Mouse (Mus musculus): ENCODE data around the gene Abhd15. TPM values are rescaled to one million over a fixed set of nuclear protein-coding genes. Genes with fewer than 3 reads are reported as not detected.

Gene Abhd15
- polyA plus RNA-seq, 1 experiment from 2014 or later: 3.0 TPM

GRCm38 (mm10) chr11:77498261-77499139 lies 16.4 kb upstream of the Abhd15 start:
- H3K36me3 ChIP-seq (ENCODE audit: insufficient read depth): peaks cover 47% of the 10 kb centered on the region
- peak overlapping the region; percentile 91 for H3K27ac ChIP-seq (ENCODE audit: low read depth)
- H3K4me1 ChIP-seq (ENCODE audit: insufficient read depth): peaks cover 12% of the 10 kb centered on the region
- no peak for ATAC-seq (ENCODE audit: insufficient read depth)
- TF ChIP-seq CTCF (IDR thresholded peaks at IDR 0.05; ENCODE audit: low read depth): no peak
- peak overlapping the region; percentile 36; the same call in 1 of the 2 replicates for H3K4me2 ChIP-seq
- 74% methylated on average over 12 of the region's 12 CpGs for WGBS
- no peaks in the 10 kb centered on the region for H3K27me3 ChIP-seq (ENCODE audit: insufficient read depth, low read length)
- no peak for DNase-seq
- H3K9me3 ChIP-seq (ENCODE audit: low read depth, low read length): no peaks in the 10 kb centered on the region
- H3K4me3 ChIP-seq (ENCODE audit: low read depth, low read length): no peak overlapping the region
- H3K9ac ChIP-seq: peak overlapping the region; percentile 14; the same call in 1 of the 2 replicates

GRCm38 (mm10) chr11:77499354-77499753 lies 15.6 kb upstream of the Abhd15 start:
- ATAC-seq (ENCODE audit: insufficient read depth): no peak
- WGBS: 85% methylated on average over 7 of the region's 7 CpGs
- Histone ChIP-seq H3K27ac (ENCODE audit: low read depth) (no peak overlapping the region), H3K36me3 (ENCODE audit: insufficient read depth) (peaks cover 55% of the 10 kb centered on the region), H3K4me3 (ENCODE audit: low read depth, low read length) (no peak overlapping the region), H3K9me3 (ENCODE audit: low read depth, low read length) (no peaks in the 10 kb centered on the region), H3K9ac (no peak overlapping the region), H3K4me1 (ENCODE audit: insufficient read depth) (peaks cover 9% of the 10 kb centered on the region), H3K4me2 (no peak overlapping the region), H3K27me3 (ENCODE audit: insufficient read depth, low read length) (no peaks in the 10 kb centered on the region)
- no peak for TF ChIP-seq CTCF (IDR thresholded peaks at IDR 0.05; ENCODE audit: low read depth)
- DNase-seq: no peak

- TF ChIP-seq CTCF (IDR thresholded peaks at IDR 0.05; ENCODE audit: low read depth): no peak
- ATAC-seq (ENCODE audit: insufficient read depth) (no peak), DNase-seq (no peak)
- no peak overlapping the region for H3K4me2 ChIP-seq
- no peaks in the 10 kb centered on the region for H3K27me3 ChIP-seq (ENCODE audit: insufficient read depth, low read length)
- H3K9ac ChIP-seq: no peak overlapping the region
- peaks cover 9% of the 10 kb centered on the region for H3K4me1 ChIP-seq (ENCODE audit: insufficient read depth)
- H3K4me3 ChIP-seq (ENCODE audit: low read depth, low read length): no peak overlapping the region
- WGBS: 72% methylated on average over 17 of the region's 17 CpGs
- H3K27ac ChIP-seq (ENCODE audit: low read depth): no peak overlapping the region
- H3K36me3 ChIP-seq (ENCODE audit: insufficient read depth): peaks cover 68% of the 10 kb centered on the region
- H3K9me3 ChIP-seq (ENCODE audit: low read depth, low read length): no peaks in the 10 kb centered on the region
These were observed 14.3 kb upstream of the Abhd15 start for GRCm38 (mm10) chr11:77500361-77501325.

DNA sequence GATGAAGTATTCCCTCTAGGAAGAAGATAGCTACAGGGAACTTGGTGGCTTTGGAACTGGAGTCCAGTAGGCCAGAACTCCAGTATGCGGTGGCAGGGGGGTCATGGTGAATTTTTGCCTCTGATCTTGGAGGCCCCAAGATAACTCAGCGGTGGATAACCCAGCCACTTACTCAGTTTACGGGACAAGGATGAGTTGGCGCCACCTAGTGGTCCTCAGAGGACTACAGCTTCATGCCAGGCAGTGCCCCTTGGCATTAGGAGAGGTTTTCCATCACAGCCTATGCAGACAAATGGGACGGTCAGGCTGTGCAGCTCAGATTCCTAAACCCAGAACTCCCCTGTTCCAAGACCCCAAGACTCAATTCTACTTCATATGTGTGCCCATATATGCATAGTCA lies 13.5 kb upstream of the Abhd15 start:
- TF ChIP-seq CTCF (IDR thresholded peaks at IDR 0.05; ENCODE audit: low read depth): peak; percentile 91
- Histone ChIP-seq H3K4me2 (no peak overlapping the region), H3K27ac (ENCODE audit: low read depth) (no peak overlapping the region), H3K4me1 (ENCODE audit: insufficient read depth) (peaks cover 9% of the 10 kb centered on the region), H3K4me3 (ENCODE audit: low read depth, low read length) (no peak overlapping the region), H3K27me3 (ENCODE audit: insufficient read depth, low read length) (no peaks in the 10 kb centered on the region), H3K9ac (no peak overlapping the region), H3K9me3 (ENCODE audit: low read depth, low read length) (no peaks in the 10 kb centered on the region), H3K36me3 (ENCODE audit: insufficient read depth) (peaks cover 74% of the 10 kb centered on the region)
- DNase-seq (peak; percentile 89), ATAC-seq (ENCODE audit: insufficient read depth) (no peak)
- 21% methylated on average over 5 of the region's 5 CpGs for WGBS

- H3K27ac ChIP-seq (ENCODE audit: low read depth): no peak overlapping the region
- ATAC-seq (ENCODE audit: insufficient read depth) (no peak), DNase-seq (no peak)
- no peak overlapping the region for H3K4me2 ChIP-seq
- TF ChIP-seq CTCF (IDR thresholded peaks at IDR 0.05; ENCODE audit: low read depth): no peak
- H3K4me1 ChIP-seq (ENCODE audit: insufficient read depth): peaks cover 7% of the 10 kb centered on the region
- no peak overlapping the region for H3K9ac ChIP-seq
- H3K36me3 ChIP-seq (ENCODE audit: insufficient read depth): peaks cover 79% of the 10 kb centered on the region
- no peaks in the 10 kb centered on the region for H3K27me3 ChIP-seq (ENCODE audit: insufficient read depth, low read length)
- 92% methylated on average over 4 of the region's 4 CpGs for WGBS
- no peaks in the 10 kb centered on the region for H3K9me3 ChIP-seq (ENCODE audit: low read depth, low read length)
- no peak overlapping the region for H3K4me3 ChIP-seq (ENCODE audit: low read depth, low read length)
These were observed 12.9 kb upstream of the Abhd15 start for GRCm38 (mm10) chr11:77501971-77502370.

DNA sequence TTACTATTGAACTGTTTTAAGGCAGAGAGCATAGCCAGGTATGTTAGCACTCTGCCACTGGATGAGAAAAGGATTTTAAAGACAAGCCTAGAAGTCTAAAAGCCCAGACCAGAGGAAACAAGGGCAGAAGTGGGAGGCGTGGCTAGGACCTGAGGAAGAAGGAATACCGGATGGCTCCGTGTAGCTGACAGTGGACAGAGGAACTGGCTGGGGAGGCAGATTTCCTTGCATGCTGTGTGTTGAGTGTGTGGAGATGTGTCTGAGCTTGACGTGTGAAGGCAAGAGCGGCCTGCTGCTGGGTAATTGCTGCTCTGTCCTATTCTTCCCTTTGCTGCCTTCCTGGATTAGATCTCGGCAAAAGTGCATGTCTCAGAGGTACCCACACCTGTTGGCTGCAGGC lies 12.4 kb upstream of the Abhd15 start:
- no peak for TF ChIP-seq CTCF (IDR thresholded peaks at IDR 0.05; ENCODE audit: low read depth)
- Histone ChIP-seq H3K36me3 (ENCODE audit: insufficient read depth) (peaks cover 84% of the 10 kb centered on the region), H3K27me3 (ENCODE audit: insufficient read depth, low read length) (no peaks in the 10 kb centered on the region), H3K9me3 (ENCODE audit: low read depth, low read length) (no peaks in the 10 kb centered on the region), H3K9ac (no peak overlapping the region), H3K27ac (ENCODE audit: low read depth) (no peak overlapping the region), H3K4me3 (ENCODE audit: low read depth, low read length) (no peak overlapping the region), H3K4me2 (no peak overlapping the region), H3K4me1 (ENCODE audit: insufficient read depth) (peaks cover 3% of the 10 kb centered on the region; the same call in 1 of the 2 replicates)
- WGBS: 67% methylated on average over 6 of the region's 6 CpGs
- DNase-seq: no peak
- ATAC-seq (ENCODE audit: insufficient read depth): no peak

Measured in lung, embryonic 14.5 days (tissue).